Mouse (Mus musculus) brain, embryonic 14.5 days (tissue): ENCODE data around the gene Fam196a.

ENCODE experiments used
- CTCF ChIP-seq: fragments of 200-500 bp; IDR thresholded peaks from 2 replicates; pipeline ENCODE4 v1.5.1; 2012; ENCODE audit warnings: inconsistent platforms, mild to moderate bottlenecking, moderate library complexity, borderline replicate concordance; ENCODE audit not compliant: insufficient read depth, insufficient read length; ENCODE audit errors: extremely low read depth
- POLR2A ChIP-seq: fragments of 200-500 bp; IDR thresholded peaks from 2 replicates; pipeline ENCODE4 v1.6.1; 2012; ENCODE audit warnings: mild to moderate bottlenecking, inconsistent platforms, borderline replicate concordance; ENCODE audit not compliant: poor library complexity, insufficient read depth, insufficient read length, severe bottlenecking; ENCODE audit errors: extremely low read depth

DNA sequence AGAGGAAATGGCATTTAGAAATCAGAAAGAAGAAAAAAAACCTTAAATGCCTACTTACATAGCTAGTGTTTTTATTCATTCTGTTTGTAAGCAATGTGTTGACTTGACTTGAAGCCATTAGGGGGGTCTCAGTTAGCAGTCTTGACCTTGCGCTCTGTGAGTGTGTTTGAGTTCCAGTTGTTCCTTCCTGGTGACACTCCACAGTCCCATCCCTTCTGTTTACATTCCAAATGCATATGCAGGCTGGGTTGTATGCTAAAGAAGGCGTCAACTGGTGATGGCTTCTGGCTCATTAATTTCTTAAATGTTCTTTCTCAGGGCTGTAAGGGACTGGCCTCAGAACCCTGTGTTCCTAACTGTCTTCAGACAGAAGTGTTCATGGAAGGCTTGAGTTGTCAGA, 23.4 kb upstream of the Fam196a start:
- TF ChIP-seq POLR2A (no peak), CTCF (no peak)
